Mouse (Mus musculus): ENCODE measurements around the gene Gm2a.

GRCm38 (mm10) chr11:55060802-55061201 lies 37.1 kb upstream of the Gm2a start:
- TF ChIP-seq POLR2A (IDR thresholded peaks at IDR 0.05; ENCODE audit: borderline replicate concordance, insufficient read depth, low read length): no peak
- TF ChIP-seq CTCF (IDR thresholded peaks at IDR 0.05; ENCODE audit: borderline replicate concordance, insufficient read depth, low read depth, low read length): no peak
